Mouse (Mus musculus) right cerebral cortex, adult 18-20 months (tissue): Measurements from ENCODE around the gene Pik3r5.

Experiments
- DNase-seq: peaks from one replicate; pipeline ENCODE4 v3.0.0; 2022; ENCODE audit warnings: mixed read lengths

The Pik3r5 gene

DNA sequence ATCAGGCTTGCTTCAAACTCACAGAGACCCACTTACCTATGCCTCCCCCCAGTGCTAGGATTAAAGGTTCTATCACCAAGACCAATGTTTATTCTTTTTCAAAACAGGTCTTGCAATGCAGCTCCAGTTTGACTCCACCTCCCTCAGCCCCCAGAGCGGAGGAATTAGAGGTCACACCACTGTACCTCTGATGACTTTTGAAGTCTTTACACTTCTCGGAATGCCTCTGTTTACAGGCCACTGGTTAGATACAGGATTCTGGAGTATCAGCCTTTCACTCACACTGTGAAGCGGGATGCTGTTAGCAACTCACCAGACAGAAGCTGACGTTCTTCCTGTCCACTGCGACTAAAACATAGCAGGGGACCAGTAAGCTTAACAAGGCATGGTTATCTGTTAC, 30.5 kb upstream of the Pik3r5 start:
- DNase-seq = no peak

DNA sequence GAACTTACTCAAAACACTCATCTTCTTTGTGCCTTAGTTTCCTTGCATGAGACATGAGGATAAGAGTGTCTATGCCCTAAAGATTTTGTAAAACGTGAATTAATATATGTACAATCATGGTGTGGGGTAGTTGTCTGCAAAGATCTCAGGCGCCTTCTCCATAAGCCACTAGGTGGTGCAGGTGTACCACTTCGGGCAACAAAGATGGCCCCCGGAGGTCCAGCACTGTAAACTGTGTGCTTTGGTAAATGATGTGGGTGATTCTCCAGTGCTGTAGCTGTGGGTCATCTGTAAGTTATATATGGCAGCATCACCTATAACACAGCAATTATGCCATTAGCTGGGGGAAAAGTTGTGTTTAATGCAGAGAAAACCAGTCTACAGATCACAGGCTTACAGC, 27.7 kb upstream of the Pik3r5 start:
- DNase-seq = no peak

DNA sequence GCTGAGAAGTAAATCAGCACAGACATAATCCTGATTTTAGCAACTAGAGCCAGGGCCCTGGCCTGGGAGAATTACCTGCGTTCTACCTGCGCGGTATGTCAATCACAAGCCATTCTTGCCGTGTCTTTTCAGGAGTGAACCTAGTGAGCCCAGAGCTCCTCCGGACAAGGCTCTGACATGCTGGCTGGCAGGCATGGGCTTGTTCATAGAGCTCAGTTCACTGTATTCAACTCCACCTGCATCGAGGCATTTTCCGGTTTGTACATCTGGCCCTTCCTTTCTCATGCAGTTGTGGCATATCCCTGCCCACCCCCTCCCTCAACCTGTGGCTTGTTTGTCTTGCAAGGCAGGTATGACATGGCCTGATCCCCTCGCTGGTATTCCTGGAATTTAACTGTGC, 26.3 kb upstream of the Pik3r5 start:
- DNase-seq = no peak

DNA sequence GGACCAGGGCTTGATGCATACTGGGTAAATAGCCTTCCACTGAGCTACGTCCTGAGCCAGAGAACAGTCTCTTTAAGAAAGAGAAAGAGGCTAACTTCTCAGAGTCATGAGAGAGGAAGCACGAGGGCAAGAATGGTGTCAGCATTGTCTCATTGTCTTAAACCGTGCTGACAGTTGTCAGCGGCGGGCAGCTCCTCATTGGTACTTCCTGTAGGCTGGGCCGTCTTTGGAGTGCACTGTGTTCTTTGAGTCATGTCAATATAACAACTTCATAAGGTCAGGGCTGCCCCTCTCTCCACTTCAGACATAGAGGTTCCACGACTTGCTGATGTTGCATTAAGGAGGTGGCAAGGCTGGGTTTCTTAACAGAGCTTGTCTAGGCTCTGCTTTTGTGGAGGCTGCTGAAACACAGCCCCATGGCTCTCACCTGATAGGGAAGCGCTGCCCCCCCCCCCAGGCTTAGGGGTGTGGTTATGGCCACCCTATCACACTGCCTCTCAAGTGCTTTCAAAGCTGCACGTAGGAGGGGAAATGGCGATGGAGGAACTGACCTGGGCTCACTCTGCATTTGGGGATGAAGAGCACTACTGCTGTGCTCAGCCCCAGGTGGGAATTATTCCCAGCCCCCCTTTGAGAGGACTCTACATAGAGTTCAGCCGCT, 24.5 kb upstream of the Pik3r5 start:
- no peak for DNase-seq

DNA sequence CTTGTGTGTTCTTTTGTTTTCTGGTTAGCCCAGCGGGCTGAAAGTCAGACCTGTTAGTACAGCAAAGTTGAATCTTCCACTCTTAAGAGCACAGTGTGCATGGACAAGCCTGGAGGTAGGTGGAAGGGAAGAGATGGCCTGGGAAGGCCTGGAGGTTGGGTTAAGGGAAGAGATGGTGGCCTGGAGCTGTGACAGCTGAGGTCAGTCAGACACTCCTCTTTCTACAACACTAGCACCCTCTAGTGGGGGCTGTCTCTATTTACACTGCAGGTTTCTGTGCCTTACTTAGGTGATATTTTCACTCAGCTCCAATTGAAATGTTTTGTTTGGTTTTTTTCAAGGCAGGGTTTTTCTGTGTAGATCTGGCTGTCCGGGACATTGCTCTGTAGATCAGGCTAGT, 23.8 kb upstream of the Pik3r5 start:
- DNase-seq = peak; percentile 57

DNA sequence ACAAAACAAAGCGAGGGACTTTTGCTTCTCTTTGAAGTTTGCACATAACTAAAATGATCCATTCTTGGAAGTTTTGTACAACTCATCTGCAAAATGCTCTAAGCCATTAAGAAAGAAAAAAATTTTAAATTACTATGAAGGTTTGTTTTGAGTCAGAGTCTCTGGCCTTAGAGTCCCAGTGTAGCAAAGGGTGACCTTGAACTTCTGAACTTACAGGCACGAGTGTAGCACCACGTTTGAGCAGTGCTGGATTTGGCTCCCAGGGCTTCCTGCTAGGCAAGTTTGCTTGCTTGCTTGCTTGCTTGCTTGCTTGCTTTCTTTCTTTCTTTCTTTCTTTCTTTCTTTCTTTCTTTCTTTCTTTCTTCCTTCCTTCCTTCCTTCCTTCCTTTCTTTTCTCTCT, 14.9 kb upstream of the Pik3r5 start:
- DNase-seq = no peak

DNA sequence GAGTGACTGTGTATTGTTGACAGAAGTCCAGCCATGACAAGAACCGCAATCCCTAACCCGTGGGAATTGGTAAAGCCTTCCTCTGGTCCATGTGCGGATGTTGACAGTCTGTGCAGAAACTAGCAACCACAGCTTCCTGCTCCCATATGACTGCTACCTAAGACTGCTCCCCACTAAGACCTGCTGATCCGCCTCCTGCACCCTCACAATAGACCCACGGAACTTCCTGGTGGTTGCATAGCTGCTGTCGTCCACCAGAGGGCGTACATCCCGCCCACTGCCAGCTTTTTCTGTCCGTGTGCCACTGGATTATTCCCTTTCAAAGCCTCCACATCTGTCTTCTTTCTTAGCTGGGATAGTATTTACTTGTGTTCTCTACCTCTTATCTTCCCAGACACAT, 14.1 kb upstream of the Pik3r5 start:
- no peak for DNase-seq

DNA sequence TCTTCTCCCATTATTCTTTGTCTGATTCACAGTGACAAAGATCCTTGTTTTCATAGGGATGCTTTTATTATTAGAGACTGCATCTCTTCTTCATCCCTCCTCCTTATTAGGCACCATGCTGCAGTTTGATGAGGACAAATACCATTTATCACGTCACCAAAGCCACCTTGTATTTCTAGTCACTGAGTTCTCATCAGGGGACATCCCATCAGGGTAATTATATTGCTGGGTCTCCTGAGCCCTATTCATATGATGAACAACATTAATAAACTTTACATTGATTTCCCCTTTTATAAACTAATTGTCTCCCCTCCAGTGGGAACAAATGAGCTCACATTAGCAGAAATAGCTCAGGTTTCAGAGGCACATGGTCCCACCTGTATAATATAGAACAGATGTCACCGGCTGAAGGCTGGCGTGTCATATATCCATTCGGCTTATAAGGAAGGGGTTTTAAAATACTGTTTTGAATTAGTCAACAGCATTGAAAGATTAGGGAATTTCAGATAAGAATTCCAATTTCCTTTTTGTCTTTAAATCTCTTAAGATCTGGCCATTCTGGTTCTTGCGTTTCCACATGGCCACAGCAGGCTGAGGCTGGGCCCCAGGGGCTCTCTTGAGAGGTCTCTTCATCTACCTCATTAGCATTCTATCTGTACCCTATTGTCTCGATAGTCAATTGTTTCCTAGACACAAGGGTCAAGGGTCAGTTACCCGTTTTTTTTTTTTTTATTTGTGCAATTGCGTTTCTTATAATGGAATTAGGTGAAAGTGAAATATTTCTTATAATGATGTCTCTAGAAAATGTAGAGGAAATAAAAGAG, 6.2 kb upstream of the Pik3r5 start:
- no peak for DNase-seq

DNA sequence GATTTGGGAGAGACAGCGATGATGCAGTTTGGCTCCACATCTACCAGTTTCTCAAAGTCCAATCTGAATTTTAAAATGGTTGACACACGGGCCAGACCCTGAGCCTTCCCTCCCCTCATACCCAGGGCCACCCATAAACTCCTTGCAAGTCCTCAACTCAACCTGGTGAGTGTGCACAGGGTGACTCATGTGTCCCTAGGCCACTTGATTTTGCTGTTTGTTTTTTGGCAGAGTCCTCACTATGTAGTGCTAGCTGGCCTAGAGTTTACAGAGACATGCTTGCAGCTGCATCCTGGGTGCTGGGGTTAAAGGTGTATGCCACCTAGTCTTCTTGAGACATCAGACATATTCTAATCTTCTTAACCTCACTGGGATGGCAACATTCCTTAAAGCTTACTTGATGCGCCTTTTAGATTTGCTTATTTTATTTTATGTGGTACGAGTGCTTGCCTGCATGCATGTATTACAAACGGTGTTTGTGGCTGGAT, 4.8 kb upstream of the Pik3r5 start:
- DNase-seq = no peak

DNA sequence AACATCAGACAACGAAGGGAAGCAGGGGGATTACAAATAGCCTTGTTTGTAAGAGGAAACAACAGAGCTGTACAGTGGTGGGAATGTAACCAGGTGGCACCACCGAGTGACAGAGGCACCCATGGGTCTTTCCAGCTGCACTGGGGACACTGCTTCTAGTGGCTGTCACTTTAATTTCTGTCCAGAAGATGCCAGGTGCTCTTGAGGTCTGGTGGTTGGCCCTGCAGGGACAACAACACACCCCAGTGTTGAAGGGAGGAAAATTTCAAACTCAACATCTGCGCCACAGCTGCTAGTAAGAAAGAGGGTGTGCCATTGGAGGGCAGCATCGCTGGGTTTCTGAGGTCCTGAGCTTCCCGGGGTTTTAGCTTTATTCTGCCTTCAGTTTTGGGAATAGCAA, 1.3 kb upstream of the Pik3r5 start:
- no peak for DNase-seq

DNA sequence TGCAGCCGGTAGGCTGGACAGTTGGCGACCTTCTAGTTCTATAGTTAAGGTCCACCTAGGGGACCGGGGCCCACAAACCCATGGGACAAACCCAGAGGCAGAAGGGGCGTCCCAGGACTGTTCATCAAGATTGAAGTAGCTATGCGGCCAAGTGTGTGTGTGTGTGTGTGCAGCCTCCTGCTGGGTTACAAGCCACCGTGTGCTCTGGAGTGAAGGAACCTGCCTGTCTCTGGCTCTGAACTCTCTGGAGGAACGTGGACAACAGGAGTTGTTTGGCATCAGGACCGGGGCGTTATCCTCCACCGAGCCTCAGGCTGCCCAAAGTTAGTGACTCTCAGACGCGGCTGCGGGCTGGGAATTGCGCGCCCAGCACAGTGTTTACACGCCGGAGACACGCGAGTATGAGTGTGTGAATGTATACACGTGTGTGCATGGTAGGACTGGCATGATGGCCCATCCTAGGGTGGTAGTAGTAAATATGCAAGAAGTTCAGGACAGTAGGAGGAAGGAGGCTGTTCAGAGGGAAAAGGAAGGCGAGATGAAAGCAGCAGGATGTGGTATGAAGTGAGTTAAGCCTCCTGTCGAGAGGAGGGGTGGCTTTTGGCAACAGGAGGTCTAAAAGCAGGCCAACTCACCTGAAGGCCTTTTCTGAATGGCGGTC, 570 bp downstream of the Pik3r5 start:
- no peak for DNase-seq

DNA sequence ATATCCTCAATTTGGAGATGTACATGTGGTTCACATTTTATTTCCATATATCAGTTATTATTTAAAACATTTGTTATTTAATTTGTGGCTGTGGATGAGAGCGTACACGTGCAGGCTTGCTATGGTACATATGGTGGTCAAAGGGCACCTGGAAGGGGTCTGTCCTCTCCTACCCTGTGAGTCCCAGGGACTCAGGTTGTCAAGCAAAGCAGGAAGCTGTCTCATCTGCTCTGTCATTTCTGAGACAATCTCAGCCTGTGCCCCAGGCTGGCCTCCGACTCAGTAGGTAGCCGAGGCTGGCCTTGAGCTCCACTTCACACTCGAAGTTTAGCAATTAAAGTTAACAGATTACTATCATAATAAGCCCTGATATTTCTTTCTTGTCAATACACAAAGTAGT, 1.6 kb downstream of the Pik3r5 start:
- no peak for DNase-seq

DNA sequence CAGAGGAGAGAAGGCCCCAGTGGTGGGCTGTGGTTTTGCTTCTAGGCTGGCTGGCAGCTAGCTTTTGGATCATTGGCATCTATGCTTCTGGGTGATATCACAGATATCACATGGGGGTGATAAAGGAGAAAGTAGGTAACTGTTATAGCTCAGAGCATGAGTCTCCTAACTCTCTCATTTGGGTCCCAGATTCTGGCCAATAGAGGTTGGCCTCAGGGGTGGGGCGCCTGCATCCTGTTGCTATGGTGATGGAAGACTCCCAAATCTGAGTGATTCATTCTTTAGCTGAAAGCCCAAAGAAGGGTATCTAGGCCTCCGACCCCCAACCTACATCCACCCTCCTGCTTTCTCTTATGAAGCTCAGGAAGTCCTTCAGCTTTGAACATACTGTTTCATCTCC, 2.8 kb downstream of the Pik3r5 start:
- DNase-seq = no peak

DNA sequence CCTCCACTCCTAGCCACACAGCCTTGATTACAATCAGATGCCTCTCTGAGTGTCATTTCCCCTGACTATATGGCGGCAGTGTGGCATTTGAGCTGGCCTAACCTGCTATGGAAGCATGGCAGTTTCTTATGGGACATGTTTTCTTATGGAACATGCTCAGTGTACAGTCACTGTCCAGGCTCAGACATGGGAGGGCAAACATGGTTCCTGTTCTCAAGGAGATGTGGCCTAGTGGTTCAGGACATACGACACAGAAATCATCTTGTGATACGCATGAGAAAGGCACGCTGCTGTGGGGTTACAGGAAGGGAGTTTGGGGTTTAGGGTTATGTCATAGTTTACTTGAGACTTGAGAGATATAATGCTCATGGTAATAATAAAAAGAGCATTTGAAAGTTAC, 3.7 kb downstream of the Pik3r5 start:
- DNase-seq = no peak

DNA sequence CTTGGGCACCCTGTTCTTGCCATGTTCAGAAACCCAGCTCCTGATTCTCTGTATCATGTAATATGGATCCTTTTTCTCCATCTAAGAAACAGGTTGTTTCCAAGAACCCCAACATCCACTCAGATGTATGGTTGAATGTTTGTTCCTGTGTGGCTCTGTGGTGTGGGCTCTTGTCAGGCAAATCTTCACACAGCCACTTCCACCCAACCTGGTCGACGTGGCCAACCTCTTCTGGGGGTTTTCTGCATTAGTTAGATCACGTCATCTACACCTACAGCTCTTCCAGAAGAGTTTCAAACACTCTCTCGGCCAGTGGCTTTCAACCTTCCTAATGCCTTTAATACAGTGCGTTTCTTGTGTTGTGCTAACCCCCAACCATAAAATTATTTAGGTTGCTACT, 4.5 kb downstream of the Pik3r5 start:
- no peak for DNase-seq

DNA sequence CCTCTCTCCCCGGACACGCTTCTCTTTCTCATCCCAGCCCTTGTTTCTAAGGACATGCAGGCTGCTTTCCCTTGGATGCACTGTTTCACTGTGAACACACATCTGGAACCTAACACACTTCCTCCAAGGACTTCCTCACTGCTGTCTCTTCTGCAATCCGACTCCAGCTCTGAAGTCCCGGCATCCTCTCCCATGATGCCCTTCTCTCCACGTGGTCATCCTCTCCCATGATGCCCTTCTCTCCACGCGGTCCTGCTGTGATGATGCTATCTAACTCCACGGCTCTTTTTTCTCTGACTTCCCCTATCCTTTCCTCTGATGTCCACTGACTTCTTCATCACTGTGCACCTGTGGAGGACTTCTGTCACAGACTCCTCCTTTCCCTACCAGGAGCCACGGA, 8.2 kb downstream of the Pik3r5 start:
- no peak for DNase-seq

DNA sequence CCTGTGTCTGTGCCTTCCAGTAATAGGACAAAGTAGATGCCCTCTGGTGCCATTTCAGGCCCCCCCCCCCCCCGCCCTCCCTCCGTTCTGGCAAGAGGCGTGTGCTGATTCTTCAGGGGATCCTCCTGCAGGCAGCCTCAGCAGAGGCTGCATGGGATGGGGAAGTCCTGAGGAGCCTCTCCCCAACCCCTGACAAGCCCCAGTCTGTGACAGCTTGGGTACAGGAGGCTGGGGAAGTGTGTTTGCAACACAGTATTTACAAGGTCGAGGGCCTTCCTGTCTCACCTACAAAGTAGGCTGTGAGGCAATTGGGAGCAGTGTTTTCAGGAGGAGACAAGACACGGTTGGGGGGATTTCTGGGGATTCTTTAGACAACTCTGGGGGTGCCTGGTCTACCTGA, 9.0 kb downstream of the Pik3r5 start:
- no peak for DNase-seq

DNA sequence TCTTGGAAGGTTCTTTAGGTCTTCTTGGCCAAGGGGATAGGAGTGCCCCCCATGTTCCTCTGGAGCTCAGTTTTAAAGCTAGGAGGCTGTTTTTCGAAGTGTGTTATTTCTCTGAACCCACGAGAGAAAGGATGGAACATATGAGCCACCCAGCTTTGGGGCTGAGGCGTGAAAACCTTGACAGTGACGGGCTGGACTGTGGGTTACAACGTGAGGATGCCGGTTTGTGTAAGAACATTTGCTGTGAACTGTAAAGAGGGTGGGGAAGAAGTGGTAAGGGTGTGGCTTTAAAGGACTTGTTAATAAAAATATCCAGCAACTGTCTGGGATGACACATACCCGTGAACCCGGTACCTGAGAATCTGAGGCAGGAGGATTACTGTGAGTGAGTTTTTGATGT, 10.4 kb downstream of the Pik3r5 start:
- DNase-seq = no peak

DNA sequence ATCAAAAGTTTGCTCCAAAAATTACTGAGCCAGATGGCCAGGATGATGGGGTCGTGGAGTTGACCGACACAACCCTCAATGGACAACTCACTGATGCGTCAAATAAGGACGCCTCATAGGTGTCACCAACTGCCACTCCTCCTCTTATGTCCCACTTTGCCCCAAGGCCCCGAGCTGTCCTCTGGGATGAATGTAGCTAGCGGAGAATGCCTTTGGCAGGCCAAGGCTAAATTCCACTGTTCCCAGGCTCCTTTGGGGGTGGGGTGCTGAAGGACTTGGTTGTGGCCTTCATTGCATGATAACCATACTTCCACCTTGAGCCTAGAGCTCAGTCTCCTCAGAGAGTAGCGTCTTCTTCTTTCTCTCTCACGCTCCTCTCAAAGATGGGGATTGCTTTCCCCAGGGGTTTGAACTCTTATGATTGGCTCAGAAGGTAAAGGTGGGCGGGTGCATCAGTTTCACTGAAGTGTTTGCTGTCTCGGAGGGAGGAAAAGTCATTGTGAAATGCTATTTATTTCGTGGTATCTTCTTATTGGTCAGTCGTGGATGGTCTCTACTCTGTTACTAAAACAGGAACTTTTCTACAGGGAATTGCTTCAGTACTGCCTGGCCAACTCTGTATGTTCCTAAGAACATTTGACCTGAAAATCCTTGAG, 11.2 kb downstream of the Pik3r5 start:
- no peak for DNase-seq

DNA sequence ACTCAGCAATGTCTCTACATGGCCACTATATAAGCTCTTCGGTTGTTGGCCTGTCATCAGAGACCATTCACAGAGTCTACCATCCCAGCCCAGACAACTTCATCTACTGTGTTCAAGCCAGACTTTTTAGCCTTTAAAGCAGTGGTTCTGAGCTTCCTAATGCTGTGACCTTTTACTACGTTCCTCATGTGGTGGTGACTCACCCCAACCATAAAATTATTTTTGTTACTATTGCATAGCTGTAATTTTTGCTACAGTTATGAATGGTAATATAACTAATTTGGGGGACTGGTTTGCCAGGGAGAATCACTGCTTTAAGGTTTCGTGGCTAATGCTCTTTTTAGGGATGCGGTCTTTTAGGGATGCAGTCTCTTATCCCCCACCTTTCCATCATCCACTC, 14.0 kb downstream of the Pik3r5 start:
- DNase-seq = no peak

DNA sequence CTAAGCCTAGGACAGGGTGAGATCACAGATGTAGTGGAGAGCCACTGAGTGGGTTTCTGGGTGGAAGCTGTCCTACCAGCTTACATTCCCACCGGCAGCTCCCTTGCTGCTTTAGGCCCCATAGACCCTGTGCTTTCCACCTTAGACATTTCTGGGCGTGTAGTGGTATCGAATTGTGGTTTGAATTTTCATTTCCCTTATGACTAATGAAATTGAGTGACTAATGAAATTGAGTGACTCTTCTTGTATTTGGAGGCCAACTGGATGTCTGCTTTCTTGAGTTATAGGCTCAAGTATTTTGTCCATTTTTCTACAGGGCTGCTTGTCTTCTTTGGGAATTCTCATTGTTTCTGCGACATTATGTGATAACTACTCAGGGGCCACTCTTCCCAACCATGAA, 14.6 kb downstream of the Pik3r5 start:
- no peak for DNase-seq

DNA sequence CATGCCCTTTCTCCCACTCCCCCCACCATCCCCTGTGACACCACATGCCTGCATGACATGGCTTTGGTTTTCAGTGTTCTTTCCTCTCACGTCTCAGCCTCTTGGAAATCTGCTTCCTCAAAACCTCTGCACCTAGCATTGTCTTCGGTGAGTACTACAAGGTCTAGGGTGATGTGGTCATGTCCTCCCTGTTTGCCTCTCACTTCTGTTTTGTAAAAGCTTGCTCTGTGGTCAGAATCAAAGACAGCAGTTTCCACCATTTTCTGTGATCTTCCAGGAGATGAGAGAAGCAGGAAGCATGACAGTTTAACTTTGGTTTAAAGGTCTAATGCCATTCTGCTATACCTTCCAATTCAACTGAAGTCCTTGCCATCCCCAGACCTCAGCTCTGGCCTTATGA, 15.3 kb downstream of the Pik3r5 start:
- DNase-seq = no peak

DNA sequence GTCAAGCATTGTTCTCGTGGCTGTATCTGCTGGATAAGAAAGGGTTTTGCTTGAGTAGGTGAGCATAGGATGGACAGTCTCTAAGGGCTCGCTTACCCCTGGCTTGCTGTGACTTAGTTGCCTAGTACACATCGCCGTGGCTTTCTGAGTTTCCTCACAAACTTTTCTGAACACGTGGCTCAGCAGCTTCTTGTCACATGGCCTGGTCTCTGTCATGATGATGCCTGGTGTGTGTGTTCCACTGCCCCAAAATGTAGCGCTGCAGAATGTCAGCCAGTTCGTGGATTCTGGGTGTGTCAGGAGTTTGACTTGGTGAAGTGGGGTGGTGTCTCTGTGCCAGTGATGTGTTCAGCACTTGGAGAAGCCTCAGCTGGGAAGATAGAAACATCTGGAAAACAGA, 16.4 kb downstream of the Pik3r5 start:
- no peak for DNase-seq

DNA sequence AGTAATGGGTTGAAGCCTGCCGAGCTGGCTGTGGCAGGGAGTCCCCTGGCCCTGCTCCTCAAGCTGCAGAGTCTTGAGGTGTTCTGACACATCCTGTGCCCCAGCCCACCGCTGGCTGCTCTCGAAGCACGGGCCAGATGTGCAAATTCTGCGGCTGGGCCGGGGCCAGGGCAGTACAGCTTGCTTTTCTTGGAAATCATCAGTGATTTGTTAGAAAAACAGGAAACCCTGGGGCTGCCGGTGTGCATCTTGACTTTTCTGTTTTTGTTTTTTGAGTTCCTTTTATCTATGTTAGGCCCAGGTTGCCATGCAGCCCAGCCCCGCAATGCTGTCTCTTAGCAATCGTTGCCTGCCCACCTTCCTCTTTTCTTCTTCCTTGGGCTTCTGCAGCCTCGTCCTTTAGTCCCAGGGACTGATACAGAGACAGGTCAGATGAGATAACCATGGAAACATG, 19.4 kb downstream of the Pik3r5 start:
- no peak for DNase-seq
